Mouse (Mus musculus) lung, adult 10 weeks (tissue): ENCODE results near the gene Ppm1e. TPM values are rescaled to one million over a fixed set of nuclear protein-coding genes. Genes with fewer than 3 reads are reported as not detected.

Experiments
- polyA plus RNA-seq: library from polyadenylated mRNA; stranded (reverse); fragments of 350-450 nt; fragmentation: Illumina TruSeq; extraction: RNeasy Lipid Tissue Mini Kit (QIAGEN cat#74804); gene quantifications from one replicate; pipeline ENCODE4 v1.2.3, GENCODE M21; 2014; ENCODE audit warnings: low read depth, low replicate concordance; ENCODE audit not compliant: insufficient read depth

The Ppm1e gene
- polyA plus RNA-seq = 0.33 TPM

GRCm38 (mm10) chr11:87358331-87359261 lies at the start of gene Ppm1e:
Gene Ppm1e (minus strand): TSS chr11:87359023.

GRCm38 (mm10) chr11:87404876-87405275 lies 46.1 kb upstream of the Ppm1e start, which contains the start of the genes Rad51c and Tex14:
Gene Rad51c (minus strand): TSS chr11:87404954.
Gene Tex14 (plus strand): TSS chr11:87405065.

Other genes starting within 250 kb of the Ppm1e start
- gene Ska2, start 249.8 kb downstream of the Ppm1e start, polyA plus RNA-seq = 7.8 TPM
- 7.8 TPM for gene Trim37, start 231.9 kb downstream of the Ppm1e start, polyA plus RNA-seq
- gene Rad51c, start 45.9 kb upstream of the Ppm1e start, polyA plus RNA-seq = 0.91 TPM
- gene Tex14, start 46.0 kb upstream of the Ppm1e start, polyA plus RNA-seq = 0.84 TPM
- gene Gm11492, start 207.6 kb upstream of the Ppm1e start, polyA plus RNA-seq = not detected
- gene Sept4, start 209.9 kb upstream of the Ppm1e start, polyA plus RNA-seq = 245 TPM
- 9.9 TPM for gene Mtmr4, start 233.1 kb upstream of the Ppm1e start, polyA plus RNA-seq